Mouse (Mus musculus) c-Kit-positive CD71-positive TER-119-negative erythroid progenitor cells, embryonic 14.5 days (primary cell): Measurements from ENCODE around the gene Ms4a6c.
"Not testable (repeated sequence)": the region's sequence is repeated elsewhere in the genome, so short reads cannot be mapped to it uniquely, and the experiment has no call there.

ENCODE experiments used
- DNase-seq: peaks from one replicate; pipeline ENCODE4 v3.0.0-alpha.2; 2013; ENCODE audit warnings: low read depth

Gene Ms4a6c

DNA sequence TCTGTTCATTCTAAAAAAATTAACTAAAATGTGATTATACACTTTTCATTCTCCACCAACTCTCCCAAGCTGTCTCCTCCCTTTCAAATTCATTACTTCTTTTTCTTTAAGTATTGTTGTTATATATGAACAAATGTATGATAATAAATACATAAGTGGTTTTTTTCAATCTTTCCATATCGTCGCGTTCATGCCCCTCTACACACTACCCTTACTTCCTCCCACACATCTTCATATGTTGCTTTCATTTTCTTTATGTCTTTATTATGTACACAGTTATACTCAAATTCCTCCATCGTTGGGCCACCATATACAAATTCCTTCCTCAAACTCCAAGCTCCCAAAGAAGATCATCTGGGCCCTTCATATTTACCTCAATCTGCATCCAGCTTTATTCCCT is 32.2 kb downstream of the Ms4a6c start:
- DNase-seq: no peak

DNA sequence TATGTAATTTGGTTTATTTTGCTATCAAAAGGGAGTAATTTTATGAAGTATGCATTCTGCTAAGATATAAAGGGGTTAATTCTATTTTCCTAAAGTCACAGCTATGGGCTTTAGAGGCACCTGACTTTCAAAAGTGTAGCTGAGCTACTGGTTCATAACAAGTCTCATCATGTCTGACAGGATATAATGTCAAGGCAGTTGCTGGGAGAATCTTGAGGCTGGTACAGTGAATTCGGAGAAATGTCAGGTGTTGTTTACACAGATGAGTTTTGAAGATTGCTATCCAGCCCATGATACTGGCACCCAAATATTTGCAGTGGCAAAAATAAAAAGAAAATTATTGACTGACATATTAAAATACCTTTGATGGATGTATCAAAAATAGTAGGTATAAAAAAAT is 35.7 kb downstream of the Ms4a6c start:
- DNase-seq: no peak

DNA sequence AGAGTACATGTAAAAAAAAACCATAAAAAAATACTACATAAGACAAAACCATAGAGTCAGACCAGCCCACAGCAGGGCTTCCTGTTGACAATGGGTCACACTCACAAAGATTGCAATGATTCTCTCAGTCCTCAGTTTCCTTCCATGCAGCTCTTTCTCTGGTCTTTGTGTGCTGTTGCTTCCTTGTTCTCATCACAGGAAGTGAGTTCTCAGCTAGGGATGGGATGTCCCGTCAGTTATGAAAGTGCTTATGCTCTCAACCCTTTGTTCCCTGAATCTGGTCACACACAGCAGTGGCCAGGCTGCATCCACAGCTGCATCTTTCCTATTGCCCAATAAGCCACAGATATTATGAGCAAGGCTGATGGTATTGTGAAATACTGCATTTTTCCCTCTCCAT is 44.3 kb downstream of the Ms4a6c start:
- no peak for DNase-seq

DNA sequence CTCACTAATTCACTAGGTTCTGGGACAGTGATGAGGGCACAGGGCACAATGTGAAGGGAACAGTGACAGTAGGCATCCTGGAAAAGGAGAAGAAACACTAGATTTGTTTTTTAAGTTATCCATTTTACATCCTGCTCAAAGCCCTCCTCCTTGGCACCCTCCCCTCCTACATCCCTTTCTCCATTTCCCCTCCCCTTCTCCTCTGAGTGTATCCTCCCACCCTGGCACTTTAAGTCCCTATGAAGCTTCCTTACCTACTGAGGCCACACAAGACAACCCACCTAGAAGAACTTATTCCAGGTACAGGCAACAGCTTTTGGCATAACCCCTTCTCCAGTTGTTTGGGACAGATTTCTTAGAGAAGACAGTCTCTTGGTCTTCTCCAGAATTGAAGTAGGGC is 47.1 kb downstream of the Ms4a6c start, which contains the start of gene Ms4a6b:
Ms4a6b (plus strand) TSS at position 267 of the 400 bp plus-strand sequence.
- DNase-seq: no peak

DNA sequence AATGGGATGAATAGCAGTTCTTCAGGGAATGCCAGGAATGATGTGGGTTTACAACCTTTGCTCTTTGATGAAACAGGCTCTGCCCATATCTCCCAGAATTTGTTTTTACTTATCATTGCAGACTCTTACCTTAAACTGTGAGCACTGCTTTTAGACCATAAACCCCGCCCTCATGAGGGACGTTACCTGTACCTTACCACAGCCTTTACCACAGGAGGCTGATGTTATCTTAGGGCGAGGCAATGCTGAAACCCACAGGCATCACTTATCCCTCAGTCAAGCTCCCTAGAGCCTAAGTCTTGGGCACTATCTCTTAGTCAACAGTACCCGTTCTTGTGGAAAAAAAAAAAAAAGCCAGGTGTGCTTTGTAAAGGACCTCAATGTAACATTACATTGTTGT is 47.7 kb downstream of the Ms4a6c start:
- no peak for DNase-seq

DNA sequence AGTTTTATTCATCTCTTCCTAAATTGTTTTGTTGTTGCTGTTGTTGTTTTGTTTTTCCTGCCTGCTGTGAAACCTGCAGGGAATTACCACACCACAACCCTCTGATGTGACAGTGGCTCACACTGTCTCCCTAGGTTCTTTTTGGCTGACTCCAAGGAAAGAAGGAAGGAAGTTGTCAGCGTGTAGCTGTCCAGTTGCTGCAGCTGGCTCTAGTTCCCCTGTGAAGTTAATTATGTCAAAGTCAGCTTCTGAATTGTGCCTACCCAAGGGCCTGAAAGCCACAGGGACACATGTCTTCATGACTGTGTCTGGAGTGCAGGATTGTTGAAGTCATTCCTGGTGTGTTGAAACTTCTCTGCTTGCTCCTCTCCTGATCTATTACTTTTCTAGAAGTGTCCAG is 48.2 kb downstream of the Ms4a6c start:
- not testable (repeated sequence) for DNase-seq

DNA sequence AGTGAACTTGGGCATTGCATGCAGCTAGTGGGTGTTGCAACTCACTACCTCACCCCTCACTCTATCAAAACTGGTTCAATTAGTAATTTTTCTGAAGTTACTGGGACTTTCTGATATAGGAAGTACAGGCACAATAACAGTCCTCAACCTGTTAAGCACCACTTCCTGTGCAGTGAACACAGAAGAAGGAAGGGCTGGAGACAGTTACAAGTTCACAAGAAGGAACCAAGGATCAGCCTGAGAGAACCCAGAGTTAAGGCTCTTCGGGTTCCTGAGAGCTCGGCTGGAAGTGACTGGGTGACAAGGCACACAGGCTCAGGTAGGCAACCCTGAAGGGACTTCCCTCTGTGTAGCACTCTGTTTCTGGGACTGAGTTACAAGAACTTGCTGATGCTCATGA is 49.2 kb downstream of the Ms4a6c start:
- not testable (repeated sequence) for DNase-seq

DNA sequence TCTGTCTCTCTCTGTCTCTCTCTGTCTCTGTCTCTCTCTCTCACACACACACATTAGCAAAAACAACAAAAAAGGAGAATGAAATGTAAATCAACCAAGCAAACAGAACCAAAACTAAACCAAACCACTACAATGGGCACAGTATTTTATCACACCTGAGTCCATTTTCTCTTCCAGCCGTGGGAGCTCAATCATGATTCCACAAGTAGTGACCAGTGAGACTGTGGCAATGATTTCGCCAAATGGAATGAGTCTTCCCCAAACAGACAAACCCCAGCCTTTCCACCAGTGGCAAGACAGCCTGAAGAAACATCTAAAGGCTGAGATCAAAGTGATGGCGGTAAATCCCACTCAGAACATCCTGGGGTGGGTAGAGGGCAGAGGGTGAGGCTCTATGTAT is 51.0 kb downstream of the Ms4a6c start:
- no peak for DNase-seq
